Mouse (Mus musculus) brain, embryonic 14.5 days (tissue): ENCODE measurements around the gene Zfp160.

Experiments used
- CTCF ChIP-seq: fragments of 200-500 bp; IDR thresholded peaks from 2 replicates; pipeline ENCODE4 v1.5.1; 2012; ENCODE audit warnings: inconsistent platforms, mild to moderate bottlenecking, moderate library complexity, borderline replicate concordance; ENCODE audit not compliant: insufficient read depth, insufficient read length; ENCODE audit errors: extremely low read depth
- POLR2A ChIP-seq: fragments of 200-500 bp; IDR thresholded peaks from 2 replicates; pipeline ENCODE4 v1.6.1; 2012; ENCODE audit warnings: mild to moderate bottlenecking, inconsistent platforms, borderline replicate concordance; ENCODE audit not compliant: poor library complexity, insufficient read depth, insufficient read length, severe bottlenecking; ENCODE audit errors: extremely low read depth

DNA sequence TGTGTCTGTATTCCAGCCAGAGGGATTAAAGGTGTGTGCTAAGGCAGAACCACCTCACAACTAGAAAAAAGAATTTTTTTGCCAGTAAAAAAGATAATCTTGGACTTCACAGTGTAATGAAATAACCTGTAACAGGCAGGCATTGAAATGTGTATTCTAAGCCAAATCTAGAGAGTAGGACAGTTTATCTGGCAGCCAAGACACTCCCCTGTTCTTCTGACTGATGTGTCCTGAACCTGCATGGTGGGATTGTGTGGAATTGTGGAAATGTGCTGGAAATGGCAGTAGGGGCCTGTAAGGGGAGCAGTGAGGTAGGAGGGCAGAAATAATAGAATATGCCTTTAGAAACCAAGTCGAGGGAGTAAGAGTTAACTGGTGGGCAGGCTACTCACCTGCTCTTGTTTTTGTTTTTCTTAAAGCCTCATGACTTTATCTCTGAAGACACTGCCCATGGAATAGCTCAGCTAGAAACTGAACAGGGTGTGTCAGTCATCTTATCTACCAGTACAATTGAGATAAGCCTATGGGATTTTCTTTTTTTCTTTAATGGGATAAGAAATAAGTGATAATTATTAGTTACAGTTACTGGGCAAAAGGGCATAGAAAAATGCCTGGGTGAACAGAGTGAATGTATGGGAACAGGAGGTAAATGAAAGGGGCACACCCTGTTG lies 9.8 kb downstream of the Zfp160 start:
- TF ChIP-seq POLR2A (no peak), CTCF (no peak)
